Mouse (Mus musculus) midbrain, postnatal 0 days (tissue): ENCODE results near the gene Fam196b. TPM values are rescaled to one million over a fixed set of nuclear protein-coding genes. Genes with fewer than 3 reads are reported as not detected.

Experiments used
- ATAC-seq: fragments of 200-750 bp; cut with Nextera tagmentation; 2 replicates; pipeline ENCODE4 v1.8.0; 2017; ENCODE audit warnings: moderate number of reproducible peaks, mild to moderate bottlenecking, moderate TSS enrichment, moderate library complexity; ENCODE audit not compliant: low FRiP score
- DNase-seq: peaks from one replicate; pipeline ENCODE4 v3.0.0-alpha.2; 2015; ENCODE audit warnings: low spot score
- H3K27ac ChIP-seq: fragments of 300-500 bp; sonication (generic); 2 replicates; pipeline ENCODE4 v1.5.1; 2014; ENCODE audit warnings: low read depth, mild to moderate bottlenecking, low read length, mixed read lengths
- H3K27me3 ChIP-seq: fragments of 300-500 bp; sonication (generic); 2 replicates; pipeline ENCODE4 v1.6.1; 2014; ENCODE audit warnings: low read length, control low read depth, mixed read lengths; ENCODE audit not compliant: insufficient read depth
- H3K36me3 ChIP-seq: fragments of 300-500 bp; sonication (generic); 2 replicates; pipeline ENCODE4 v1.6.1; 2014; ENCODE audit warnings: low read length, control low read depth, mixed read lengths; ENCODE audit not compliant: insufficient read depth
- H3K4me1 ChIP-seq: fragments of 300-500 bp; sonication (generic); 2 replicates; pipeline ENCODE4 v1.6.1; 2014; ENCODE audit warnings: mild to moderate bottlenecking, control low read depth, antibody characterized with exemption, low read length, mixed read lengths; ENCODE audit not compliant: insufficient read depth
- H3K4me2 ChIP-seq: fragments of 300-500 bp; sonication (generic); 2 replicates; pipeline ENCODE4 v1.6.1; 2014; ENCODE audit warnings: low read depth, mild to moderate bottlenecking, low read length, mixed read lengths; ENCODE audit not compliant: poor library complexity, severe bottlenecking
- H3K4me3 ChIP-seq: fragments of 300-500 bp; sonication (generic); 2 replicates; pipeline ENCODE4 v1.5.1; 2014; ENCODE audit warnings: low read depth, mild to moderate bottlenecking, low read length, moderate library complexity
- H3K9ac ChIP-seq: fragments of 300-500 bp; sonication (generic); replicated peaks from 2 replicates; pipeline ENCODE4 v1.6.1; 2014; ENCODE audit warnings: mild to moderate bottlenecking, low read length, moderate library complexity, mixed read lengths; ENCODE audit not compliant: poor library complexity, severe bottlenecking
- H3K9me3 ChIP-seq: fragments of 300-500 bp; sonication (generic); 2 replicates; pipeline ENCODE4 v1.6.1; 2016; ENCODE audit warnings: low read length, control low read depth
- CTCF ChIP-seq: IDR thresholded peaks from 2 replicates; pipeline ENCODE4 v1.5.1; 2016; ENCODE audit warnings: antibody characterized with exemption, mild to moderate bottlenecking
- WGBS: fragments of 180-500 bp; shearing (Covaris S2); extraction: QIAGEN DNeasy Blood & Tissue Kit; methylation state at CpG from one replicate; pipeline ENCODE4 v1.1.7; 2014; 5-methylcytosine and 5-hydroxymethylcytosine counted together
- polyA plus RNA-seq: library from polyadenylated mRNA; unstranded; fragments of >200 nt; fragmentation: Nextera tagmentation; extraction: Ambion mirVana; gene quantifications from 2 replicates; pipeline ENCODE4 v1.2.1, GENCODE M21; 2015
- total RNA-seq: library from RNA; depleted of rRNA; stranded (reverse); fragments of >200 nt; gene quantifications from 2 replicates; pipeline ENCODE4 v1.2.3, GENCODE M21; 2014

Gene Fam196b
- total and polyA plus RNA-seq, 2 experiments from 2014 or later = 3.2 to 10.1 TPM

DNA sequence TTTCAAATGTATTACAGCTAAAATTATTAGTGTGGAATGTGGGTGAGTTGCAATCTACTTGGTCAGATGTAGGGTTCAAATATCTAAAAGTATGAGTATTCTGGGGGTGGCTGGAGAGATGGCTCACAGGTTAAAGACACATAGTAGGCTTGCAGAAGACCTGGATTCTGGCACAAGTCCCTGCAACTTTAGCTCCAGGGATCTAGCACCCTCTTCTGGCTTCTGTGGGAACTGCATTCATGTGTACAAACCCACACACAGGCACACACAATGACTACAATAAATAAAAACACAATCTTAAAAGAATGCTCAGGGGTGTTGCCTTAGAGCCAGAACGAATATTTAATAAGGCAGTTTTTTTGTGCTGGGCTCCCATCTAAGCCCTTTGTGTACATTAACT lies 23.3 kb downstream of the Fam196b start:
- peak; percentile 57 for TF ChIP-seq CTCF
- ATAC-seq = no peak
- 72% methylated on average over 1 of the region's 1 CpGs for WGBS
- Histone ChIP-seq H3K27ac (no peak overlapping the region), H3K9ac (no peak overlapping the region), H3K9me3 (no peaks in the 10 kb centered on the region), H3K4me3 (no peak overlapping the region), H3K36me3 (no peaks in the 10 kb centered on the region), H3K4me2 (no peak overlapping the region), H3K4me1 (peaks cover 4% of the 10 kb centered on the region; the same call in 1 of the 2 replicates), H3K27me3 (no peaks in the 10 kb centered on the region)
- DNase-seq = no peak

- DNase-seq (no peak), ATAC-seq (no peak)
- Histone ChIP-seq H3K9ac (no peak overlapping the region), H3K36me3 (no peaks in the 10 kb centered on the region), H3K4me1 (peaks cover 11% of the 10 kb centered on the region; the same call in 1 of the 2 replicates), H3K27me3 (no peaks in the 10 kb centered on the region), H3K9me3 (no peaks in the 10 kb centered on the region), H3K4me2 (no peak overlapping the region), H3K4me3 (no peak overlapping the region), H3K27ac (no peak overlapping the region)
- whole genome bisulfite sequencing = 78% methylated on average over 5 of the region's 5 CpGs
- TF ChIP-seq CTCF = no peak
These were observed 25.1 kb downstream of the Fam196b start for GRCm38 (mm10) chr11:34339693-34340092.

DNA sequence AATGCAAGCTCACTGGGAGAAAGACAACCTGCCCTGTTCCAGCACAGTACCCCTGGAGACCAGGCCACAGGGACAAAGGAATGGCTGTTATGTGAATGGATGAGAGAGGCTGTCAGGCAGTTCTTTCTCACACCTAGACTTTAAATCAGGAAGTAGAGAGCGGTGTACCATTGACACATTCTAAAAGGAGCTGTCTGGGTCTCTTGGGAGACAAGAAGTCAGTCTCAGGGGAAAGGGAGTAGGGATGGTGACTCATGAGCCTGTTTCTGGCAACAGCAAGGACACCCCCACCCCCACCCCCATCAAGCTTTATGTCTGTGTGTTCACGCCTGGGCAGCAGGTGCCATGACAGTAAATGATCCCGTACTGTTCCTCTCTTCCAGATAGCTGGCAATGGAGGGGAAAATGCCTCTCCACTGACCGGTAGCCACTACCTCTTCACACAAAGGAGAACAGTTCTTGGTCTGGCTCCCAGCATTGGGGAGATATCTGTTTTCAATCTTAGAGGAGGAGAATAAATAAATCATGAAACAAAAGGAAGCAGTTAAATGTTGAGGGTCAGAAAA lies 29.2 kb downstream of the Fam196b start:
- ATAC-seq (no peak), DNase-seq (no peak)
- H3K4me2 ChIP-seq = no peak overlapping the region
- no peaks in the 10 kb centered on the region for H3K27me3 ChIP-seq
- WGBS = 56% methylated on average over 4 of the region's 4 CpGs
- no peaks in the 10 kb centered on the region for H3K9me3 ChIP-seq
- no peak overlapping the region; the same call in 1 of the 2 replicates for H3K27ac ChIP-seq
- H3K36me3 ChIP-seq = no peaks in the 10 kb centered on the region
- no peak for TF ChIP-seq CTCF
- H3K4me3 ChIP-seq = no peak overlapping the region
- peaks cover 12% of the 10 kb centered on the region; the same call in 1 of the 2 replicates for H3K4me1 ChIP-seq
- no peak overlapping the region for H3K9ac ChIP-seq

DNA sequence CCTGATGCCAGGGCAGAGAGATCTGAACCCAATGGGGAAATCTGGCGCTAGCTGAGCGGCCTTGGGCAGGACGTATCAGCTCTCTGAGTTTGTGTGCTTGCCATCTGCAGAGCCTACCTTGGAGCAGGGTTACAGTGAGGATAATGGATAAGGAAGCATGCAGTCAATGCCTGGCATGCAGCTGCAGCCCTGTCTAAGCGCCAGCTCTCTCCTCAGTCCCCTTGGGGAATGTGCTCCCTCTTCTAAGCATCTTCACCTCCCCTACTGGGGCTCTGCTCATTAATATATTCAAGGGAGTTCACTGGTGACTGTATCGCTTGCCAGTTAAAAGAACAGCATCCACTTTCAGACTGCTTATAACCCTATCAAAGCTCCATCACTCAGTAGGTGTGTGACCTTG lies 29.7 kb downstream of the Fam196b start:
- no peak overlapping the region for H3K9ac ChIP-seq
- H3K36me3 ChIP-seq = no peaks in the 10 kb centered on the region
- no peak overlapping the region for H3K4me2 ChIP-seq
- no peaks in the 10 kb centered on the region for H3K9me3 ChIP-seq
- no peak overlapping the region for H3K4me3 ChIP-seq
- no peaks in the 10 kb centered on the region for H3K27me3 ChIP-seq
- DNase-seq = no peak
- peaks cover 12% of the 10 kb centered on the region for H3K4me1 ChIP-seq
- no peak overlapping the region; the same call in 1 of the 2 replicates for H3K27ac ChIP-seq
- ATAC-seq = peak; percentile 45; the same call in 1 of the 2 replicates
- TF ChIP-seq CTCF = no peak
- 31% methylated on average over 5 of the region's 5 CpGs for whole genome bisulfite sequencing

DNA sequence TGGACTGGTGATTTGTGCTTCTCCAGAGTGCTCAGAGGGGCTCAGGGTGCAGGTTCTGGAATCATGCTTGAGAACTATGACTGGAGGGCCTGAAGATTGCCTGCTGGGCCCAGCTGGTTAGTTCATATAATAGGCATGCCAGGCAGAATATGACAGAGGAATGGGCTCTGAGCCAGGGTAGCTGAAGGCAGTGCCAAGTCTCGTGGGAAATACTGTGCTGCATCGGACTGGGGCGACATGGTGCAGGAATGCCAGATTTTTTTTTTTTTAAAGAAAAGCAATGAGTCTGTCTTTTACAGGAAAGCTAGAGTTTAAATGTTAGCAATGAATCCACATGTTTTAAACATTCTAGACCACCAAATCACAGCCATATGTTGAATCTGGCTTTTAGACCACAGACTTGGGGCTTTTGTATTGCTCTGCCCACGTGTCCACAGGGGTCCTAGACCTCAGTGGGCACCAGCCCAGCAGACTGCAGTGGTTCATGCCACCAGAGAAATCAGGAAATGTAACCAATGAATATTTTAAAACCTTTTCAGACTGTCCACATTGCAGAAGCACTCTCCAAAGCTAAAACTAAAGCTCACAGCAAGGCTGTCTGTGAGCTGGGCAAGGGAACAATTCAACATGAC lies 33.8 kb downstream of the Fam196b start:
- H3K9me3 ChIP-seq = no peaks in the 10 kb centered on the region
- peak; percentile 74; the same call in 1 of the 2 replicates for ATAC-seq
- no peak overlapping the region for H3K4me2 ChIP-seq
- no peak overlapping the region for H3K4me3 ChIP-seq
- H3K36me3 ChIP-seq = no peaks in the 10 kb centered on the region
- 31% methylated on average over 4 of the region's 4 CpGs for WGBS
- DNase-seq = peak; percentile 88
- H3K27ac ChIP-seq = no peak overlapping the region
- no peak overlapping the region for H3K9ac ChIP-seq
- no peak for TF ChIP-seq CTCF
- peaks cover 7% of the 10 kb centered on the region for H3K4me1 ChIP-seq
- H3K27me3 ChIP-seq = no peaks in the 10 kb centered on the region

GRCm38 (mm10) chr11:34349453-34350056 lies 34.9 kb downstream of the Fam196b start:
- no peak for ATAC-seq
- Histone ChIP-seq H3K36me3 (no peaks in the 10 kb centered on the region), H3K4me1 (peaks cover 2% of the 10 kb centered on the region), H3K9me3 (no peaks in the 10 kb centered on the region), H3K4me2 (no peak overlapping the region), H3K9ac (no peak overlapping the region), H3K27ac (no peak overlapping the region), H3K4me3 (no peak overlapping the region), H3K27me3 (no peaks in the 10 kb centered on the region)
- no peak for DNase-seq
- no peak for TF ChIP-seq CTCF
- 76% methylated on average over 10 of the region's 10 CpGs for WGBS
